In the genomic region with DNA sequence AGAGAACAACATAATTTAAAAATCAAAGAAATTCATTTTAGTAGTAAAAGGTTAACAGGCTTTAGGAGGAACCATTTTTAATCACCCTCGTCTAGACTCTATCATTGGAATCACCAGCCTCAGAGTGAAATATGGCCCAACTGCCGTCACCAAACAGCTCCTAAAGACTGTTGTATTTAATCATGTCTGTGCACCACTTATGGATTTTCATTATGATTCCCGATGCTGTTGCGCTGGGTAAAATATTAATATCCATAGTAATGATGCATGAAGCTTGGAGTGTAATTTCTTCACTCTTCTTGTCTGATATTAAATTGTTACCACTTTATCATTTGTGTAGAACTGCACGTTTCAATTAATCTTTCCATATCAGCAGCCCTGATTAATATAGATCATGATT, we compare ENCODE assay signal across 15 mouse cellular contexts.
A peak's percentile ranks its signal among the peaks of the same experiment; 100 is the strongest.
DNase-seq lines count a peak whose midpoint lies in the region; ATAC-seq and TF ChIP-seq lines count a peak whose summit lies in the region.
"Had no signal": no experiment of that assay in that cellular context is flagged by ENCODE, and none has a peak within 500 bp of the region (broad histone marks: within the 10 kb centered on the region; RNA-seq: fewer than 3 reads in every experiment).

No protein-coding gene starts in this region.

- no peak overlapping the region for H3K4me2 ChIP-seq in hindbrain, embryonic 13.5 days
- no peak overlapping the region for H3K4me2 ChIP-seq in neural tube, embryonic 13.5 days
- H3K4me2 ChIP-seq in myocyte (ENCODE audit: low read depth): peak overlapping the region; percentile 18
- H3K4me2 ChIP-seq in forebrain, embryonic 14.5 days (ENCODE audit: low read length): no peak overlapping the region
- H3K4me2 ChIP-seq: forebrain, embryonic 13.5 days; heart, embryonic 12.5 days had no signal

- H3K9ac ChIP-seq in hindbrain, embryonic 13.5 days: no peak overlapping the region
- H3K9ac ChIP-seq in neural tube, embryonic 13.5 days: no peak overlapping the region
- H3K9ac ChIP-seq in forebrain, embryonic 14.5 days (ENCODE audit: low read length): no peak overlapping the region
- H3K9ac ChIP-seq: forebrain, embryonic 13.5 days; heart, embryonic 12.5 days; hindbrain, embryonic 15.5 days had no signal

- peak; percentile 57 for ATAC-seq in hindbrain, embryonic 13.5 days (ENCODE audit: low FRiP score)
- ATAC-seq in neural tube, embryonic 13.5 days (ENCODE audit: low read depth): peak; percentile 64; the same call in 1 of the 2 replicates
- ATAC-seq in forebrain, embryonic 14.5 days: no peak
- ATAC-seq: forebrain, embryonic 13.5 days had no signal

- H3K9me3 ChIP-seq in hindbrain, embryonic 13.5 days: no peaks in the 10 kb centered on the region
- no peaks in the 10 kb centered on the region for H3K9me3 ChIP-seq in hindbrain, embryonic 10.5 days
- no peaks in the 10 kb centered on the region for H3K9me3 ChIP-seq in neural tube, embryonic 13.5 days
- H3K9me3 ChIP-seq in forebrain, embryonic 14.5 days (replicated peaks; ENCODE audit: control insufficient read depth, low read length): no peaks in the 10 kb centered on the region
- H3K9me3 ChIP-seq: embryonic facial prominence, embryonic 10.5 days; forebrain, embryonic 13.5 days; heart, embryonic 12.5 days; hindbrain, embryonic 15.5 days had no signal

- H3K27ac ChIP-seq in hindbrain, embryonic 13.5 days: no peak overlapping the region
- no peak overlapping the region for H3K27ac ChIP-seq in hindbrain, embryonic 10.5 days
- 0 out of 2 replicates have a peak overlapping the region, but pooled peaks have one; percentile 28 for H3K27ac ChIP-seq in neural tube, embryonic 13.5 days (replicated peaks)
- H3K27ac ChIP-seq in forebrain, embryonic 14.5 days (ENCODE audit: low read depth, low read length): no peak overlapping the region
- H3K27ac ChIP-seq: embryonic facial prominence, embryonic 10.5 days; forebrain, embryonic 13.5 days; gastrocnemius, adult 2 months; hindbrain, embryonic 15.5 days had no signal

- no peaks in the 10 kb centered on the region for H3K79me2 ChIP-seq in myocyte (ENCODE audit: control insufficient read depth, insufficient read depth)

- no peak for DNase-seq in hindbrain, embryonic 10.5 days (ENCODE audit: low spot score)
- no peak for DNase-seq in neural tube, embryonic 10.5 days (ENCODE audit: extremely low spot score, low spot score)
- no peak for DNase-seq in embryo, embryonic 11 days
- no peak for DNase-seq in forebrain, embryonic 14.5 days (ENCODE audit: low spot score)
- DNase-seq: cerebellum, adult 11-12 months; cerebellum, adult 9-11 months; cerebellum, postnatal 36 days had no signal

- no peaks in the 10 kb centered on the region for H3K36me3 ChIP-seq in hindbrain, embryonic 13.5 days
- no peaks in the 10 kb centered on the region for H3K36me3 ChIP-seq in hindbrain, embryonic 10.5 days
- no peaks in the 10 kb centered on the region for H3K36me3 ChIP-seq in neural tube, embryonic 13.5 days
- no peaks in the 10 kb centered on the region for H3K36me3 ChIP-seq in myocyte (ENCODE audit: control insufficient read depth, insufficient read depth)
- no peaks in the 10 kb centered on the region for H3K36me3 ChIP-seq in forebrain, embryonic 14.5 days (ENCODE audit: control insufficient read depth, insufficient read depth, low read length)
- H3K36me3 ChIP-seq: embryonic facial prominence, embryonic 10.5 days; heart, embryonic 12.5 days; hindbrain, embryonic 15.5 days had no signal

- H3K4me3 ChIP-seq in hindbrain, embryonic 13.5 days: no peak overlapping the region
- H3K4me3 ChIP-seq in hindbrain, embryonic 10.5 days: no peak overlapping the region
- H3K4me3 ChIP-seq in neural tube, embryonic 13.5 days: no peak overlapping the region
- no peak overlapping the region for H3K4me3 ChIP-seq in myocyte
- no peak overlapping the region for H3K4me3 ChIP-seq in forebrain, embryonic 14.5 days (ENCODE audit: low read depth, low read length)
- H3K4me3 ChIP-seq: embryonic facial prominence, embryonic 10.5 days; forebrain, embryonic 13.5 days; gastrocnemius, adult 2 months; heart, embryonic 12.5 days; hindbrain, embryonic 15.5 days had no signal

- H3ac ChIP-seq in myocyte (ENCODE audit: control insufficient read depth, insufficient read length): no peak overlapping the region

- whole genome bisulfite sequencing in hindbrain, embryonic 13.5 days: 42% methylated on average over 5 of the region's 5 CpGs
- 85% methylated on average over 5 of the region's 5 CpGs for WGBS in hindbrain, embryonic 10.5 days
- 45% methylated on average over 5 of the region's 5 CpGs for WGBS in neural tube, embryonic 13.5 days
- 86% methylated on average over 5 of the region's 5 CpGs for WGBS in forebrain, embryonic 14.5 days

- TF ChIP-seq POLR2A in myocyte (IDR thresholded peaks at IDR 0.05; ENCODE audit: insufficient read length, low read depth): no peak

- no peaks in the 10 kb centered on the region for H3K27me3 ChIP-seq in hindbrain, embryonic 13.5 days
- no peaks in the 10 kb centered on the region for H3K27me3 ChIP-seq in hindbrain, embryonic 10.5 days (ENCODE audit: insufficient read depth, poor library complexity, severe bottlenecking)
- H3K27me3 ChIP-seq in neural tube, embryonic 13.5 days: no peaks in the 10 kb centered on the region
- H3K27me3 ChIP-seq in myocyte (ENCODE audit: control insufficient read depth, insufficient read depth, insufficient read length): no peaks in the 10 kb centered on the region
- H3K27me3 ChIP-seq in forebrain, embryonic 14.5 days (replicated peaks; ENCODE audit: control insufficient read depth, insufficient read depth, low read length): no peaks in the 10 kb centered on the region
- H3K27me3 ChIP-seq: forebrain, embryonic 13.5 days; heart, embryonic 12.5 days; hindbrain, embryonic 15.5 days had no signal

- H3K4me1 ChIP-seq in hindbrain, embryonic 13.5 days (replicated peaks): peaks cover 8% of the 10 kb centered on the region
- 0 out of 2 replicates have a peak, but pooled peaks cover 5% of the 10 kb centered on the region for H3K4me1 ChIP-seq in hindbrain, embryonic 10.5 days (replicated peaks)
- peaks cover 21% of the 10 kb centered on the region; the same call in 1 of the 2 replicates for H3K4me1 ChIP-seq in neural tube, embryonic 13.5 days (replicated peaks)
- H3K4me1 ChIP-seq in forebrain, embryonic 14.5 days (ENCODE audit: control insufficient read depth, insufficient read depth, low read length): 0 out of 2 replicates have a peak, but pooled peaks cover 3% of the 10 kb centered on the region
- H3K4me1 ChIP-seq: embryonic facial prominence, embryonic 10.5 days; heart, embryonic 12.5 days had no signal

TF ChIP-seq in myocyte, 11 proteins besides CTCF, POLR2A, EP300 and RAD21:
- TF ChIP-seq REST (IDR thresholded peaks at IDR 0.05; ENCODE audit: insufficient read depth, insufficient read length): no peak
- TF ChIP-seq CEBPB (IDR thresholded peaks at IDR 0.05; ENCODE audit: insufficient read depth, poor library complexity, severe bottlenecking): no peak
- no peak for TF ChIP-seq USF1 (IDR thresholded peaks at IDR 0.05; ENCODE audit: low read depth)
- no peak for TF ChIP-seq TCF12 (IDR thresholded peaks at IDR 0.05; ENCODE audit: insufficient read depth, poor library complexity, severe bottlenecking)
- TF ChIP-seq MYOG (IDR thresholded peaks at IDR 0.05; ENCODE audit: control insufficient read depth in 1 of 3, insufficient read depth in 1 of 3, insufficient read length in 2 of 3, low read depth in 2 of 3): no peak
- TF ChIP-seq POLR2AphosphoS2 (IDR thresholded peaks at IDR 0.05; ENCODE audit: insufficient read length, low read depth): no peak
- no peak for TF ChIP-seq E2F4 (IDR thresholded peaks at IDR 0.05; ENCODE audit: insufficient read depth)
- TF ChIP-seq MYOD1 (IDR thresholded peaks at IDR 0.05; ENCODE audit: control insufficient read depth in 1 of 3, insufficient read length in 2 of 3, low read depth in 2 of 3): no peak
- no peak for TF ChIP-seq SRF (IDR thresholded peaks at IDR 0.05; ENCODE audit: control insufficient read depth, insufficient read length, low read depth)
- no peak for TF ChIP-seq TCF3 (IDR thresholded peaks at IDR 0.05; ENCODE audit: insufficient read length, low read depth)
- no peak for TF ChIP-seq MAX (IDR thresholded peaks at IDR 0.05; ENCODE audit: low read depth)
